Mouse (Mus musculus) testis, postnatal 10 days (tissue): ENCODE measurements around the gene Tsc22d2.

Source experiments
- DNase-seq: peaks from one replicate; pipeline ENCODE4 v3.0.0; 2021; ENCODE audit warnings: low spot score

Gene Tsc22d2

DNA sequence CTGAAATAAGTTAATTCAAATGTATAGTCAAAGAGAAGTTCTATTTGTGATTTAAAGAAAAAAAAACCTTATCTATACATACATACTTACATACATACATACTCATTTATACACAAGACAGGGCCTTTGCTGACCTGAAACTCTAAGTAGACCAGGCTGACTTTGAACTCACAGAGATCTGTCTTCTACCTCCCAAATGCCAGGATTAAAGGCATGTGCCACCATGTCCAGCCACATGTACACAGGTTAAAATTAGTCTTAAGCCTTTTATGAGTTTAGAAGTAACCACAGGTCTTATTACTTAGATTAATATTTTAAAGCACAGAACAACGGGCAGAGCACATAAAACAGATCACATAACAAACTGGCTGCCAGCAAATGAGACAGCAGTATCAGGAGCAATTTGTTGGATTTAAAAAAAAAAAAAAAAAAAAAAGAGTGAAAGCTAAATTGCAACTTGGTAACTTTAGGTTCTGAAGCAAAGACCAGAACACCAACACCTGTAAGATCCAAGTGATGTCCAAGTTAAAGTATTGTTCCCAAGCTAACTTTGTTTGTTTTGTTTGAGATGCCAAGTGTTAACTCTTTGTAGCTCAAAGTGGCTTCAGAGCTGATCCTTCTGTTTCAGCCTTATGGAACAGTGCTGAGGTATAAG lies 101.6 kb downstream of the Tsc22d2 start:
- DNase-seq: no peak
